Mouse (Mus musculus) urinary bladder, postnatal 0 days (tissue): Measurements from ENCODE around the gene Nwd1. TPM values are rescaled to one million over a fixed set of nuclear protein-coding genes. Genes with fewer than 3 reads are reported as not detected.

Source experiments
- microRNA-seq: library from miRNA; unstranded; fragments of <30 nt; microRNA quantifications from one replicate; pipeline ENCODE4, GENCODE M21; 2016
- polyA plus RNA-seq: library from polyadenylated mRNA; unstranded; fragments of >200 nt; fragmentation: Nextera tagmentation; extraction: Ambion mirVana; gene quantifications from 2 replicates; pipeline ENCODE4 v1.2.1, GENCODE M21; 2015

Gene Nwd1
- 0.11 and 0.17 TPM in 2 replicates for polyA plus RNA-seq

DNA sequence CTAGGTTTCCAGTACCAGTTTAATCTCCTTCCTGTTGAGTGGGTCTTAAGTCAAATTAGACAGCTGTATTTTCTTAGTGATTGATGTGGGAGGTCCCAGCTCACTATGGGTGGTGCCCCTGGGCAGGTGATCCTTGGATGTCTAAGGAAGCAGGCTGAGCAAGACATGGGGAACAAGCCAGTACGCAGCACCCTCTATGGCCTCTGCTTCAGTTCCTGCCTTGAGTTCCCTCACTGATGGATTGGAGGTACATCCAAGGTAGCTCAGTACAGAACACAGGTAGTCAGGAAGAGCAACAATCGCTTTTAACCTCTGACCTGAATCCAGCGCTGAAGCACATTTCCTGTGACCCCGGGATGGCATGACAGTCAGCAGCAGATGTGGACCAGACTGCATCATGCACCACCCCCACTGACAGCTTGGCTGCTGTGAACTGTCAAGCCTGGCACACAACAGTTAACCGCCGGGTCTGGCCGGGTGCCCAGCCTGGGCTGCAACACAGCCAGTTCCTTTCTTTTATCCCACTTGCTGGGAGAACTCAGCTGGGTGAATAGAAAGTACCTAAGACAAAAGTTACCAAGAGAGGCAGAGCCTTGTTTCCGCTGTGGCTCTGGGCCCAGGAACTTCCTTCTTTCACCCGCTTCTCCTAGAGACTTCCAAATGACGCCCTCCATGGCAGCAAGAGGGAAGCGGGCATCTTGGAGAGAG lies at the start of gene Nwd1:
TSS of gene Nwd1 (plus strand) at position 652 of the 708 bp plus-strand sequence.

GRCm38 (mm10) chr8:72722769-72723650 lies 76.5 kb downstream of the Nwd1 start, which contains the start of gene Sin3b:
Gene Sin3b, plus strand, starts transcription at chr8:72723285.

GRCm38 (mm10) chr8:72761322-72762051 lies 115.0 kb downstream of the Nwd1 start, which contains the start of gene F2rl3:
Gene F2rl3, plus strand, starts transcription at chr8:72761880.

Small RNAs within 50 kb of the gene (microRNA-seq; reads per million reads assigned to microRNA genes)
- gene Gm26237, result not detected

Other genes starting within 250 kb of the Nwd1 start
- gene Eps15l1, start 225.3 kb upstream of the Nwd1 start, polyA plus RNA-seq, result 23.0 and 24.0 TPM in 2 replicates
- 0.56 and 0.84 TPM in 2 replicates for gene Calr3, start 202.8 kb upstream of the Nwd1 start, polyA plus RNA-seq
- 5.2 and 5.7 TPM in 2 replicates for gene 1700030K09Rik, start 202.8 kb upstream of the Nwd1 start, polyA plus RNA-seq
- gene Cherp, start 171.5 kb upstream of the Nwd1 start, polyA plus RNA-seq, result 23.1 and 30.9 TPM in 2 replicates
- gene Slc35e1, start 154.1 kb upstream of the Nwd1 start, polyA plus RNA-seq, result 10.9 and 13.0 TPM in 2 replicates
- gene Med26, start 98.4 kb upstream of the Nwd1 start, polyA plus RNA-seq, result 7.3 and 8.1 TPM in 2 replicates
- gene Smim7, start 75.6 kb upstream of the Nwd1 start, polyA plus RNA-seq, result 93.2 and 99.9 TPM in 2 replicates
- gene Tmem38a, start 74.7 kb upstream of the Nwd1 start, polyA plus RNA-seq, result 71.1 and 74.7 TPM in 2 replicates
- gene Sin3b, start 76.6 kb downstream of the Nwd1 start, polyA plus RNA-seq, result 210 and 216 TPM in 2 replicates
- 0.28 and 0.46 TPM in 2 replicates for gene F2rl3, start 115.2 kb downstream of the Nwd1 start, polyA plus RNA-seq